Mouse (Mus musculus): ENCODE results near the gene Rcbtb2. TPM values are rescaled to one million over a fixed set of nuclear protein-coding genes. Genes with fewer than 3 reads are reported as not detected.

The Rcbtb2 gene
- polyA plus RNA-seq, 1 experiment from 2014 or later = 66.8 TPM

GRCm38 (mm10) chr14:73179221-73179681, 56.4 kb downstream of the Rcbtb2 start:
- Histone ChIP-seq H3K4me3 (no peak overlapping the region), H3K9me3 (no peaks in the 10 kb centered on the region), H3K9ac (no peak overlapping the region), H3K4me2 (no peak overlapping the region), H3K27ac (replicated peaks) (no peak overlapping the region), H3K36me3 (peaks cover 35% of the 10 kb centered on the region), H3K4me1 (replicated peaks) (no peaks in the 10 kb centered on the region), H3K27me3 (no peaks in the 10 kb centered on the region)
- no peak for ATAC-seq (ENCODE audit: low FRiP score, low read depth)
- 84% methylated on average over 4 of the region's 4 CpGs for WGBS

DNA sequence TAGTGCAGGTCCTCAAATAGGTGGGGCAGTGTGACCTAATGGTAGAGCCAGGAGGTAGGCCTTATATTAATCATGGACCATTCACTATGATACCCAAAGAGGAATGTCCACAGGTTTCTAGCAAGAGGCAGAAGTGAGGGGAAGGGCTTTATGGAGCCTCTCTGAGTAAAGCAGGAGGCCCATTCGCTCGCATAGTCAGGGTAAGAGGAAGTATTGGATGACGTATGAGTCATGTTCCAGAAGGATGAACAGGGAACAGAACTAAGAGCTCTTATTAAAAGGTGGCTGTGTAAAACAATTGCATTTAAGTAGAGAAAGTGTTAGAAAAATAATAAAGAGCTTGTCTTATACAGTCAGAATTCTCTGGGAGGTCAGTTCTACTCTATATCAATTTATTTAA, 57.8 kb downstream of the Rcbtb2 start:
- Histone ChIP-seq H3K27ac (replicated peaks) (no peak overlapping the region), H3K27me3 (no peaks in the 10 kb centered on the region), H3K36me3 (peaks cover 47% of the 10 kb centered on the region), H3K4me1 (replicated peaks) (no peaks in the 10 kb centered on the region), H3K4me2 (no peak overlapping the region), H3K4me3 (no peak overlapping the region), H3K9me3 (no peaks in the 10 kb centered on the region), H3K9ac (no peak overlapping the region)
- ATAC-seq (ENCODE audit: low FRiP score, low read depth) = no peak
- 85% methylated on average over 3 of the region's 3 CpGs for WGBS

GRCm38 (mm10) chr14:73181144-73181543, 58.3 kb downstream of the Rcbtb2 start:
- Histone ChIP-seq H3K27me3 (no peaks in the 10 kb centered on the region), H3K9me3 (no peaks in the 10 kb centered on the region), H3K27ac (replicated peaks) (no peak overlapping the region), H3K4me1 (replicated peaks) (no peaks in the 10 kb centered on the region), H3K9ac (no peak overlapping the region), H3K4me2 (no peak overlapping the region), H3K4me3 (no peak overlapping the region), H3K36me3 (peaks cover 48% of the 10 kb centered on the region)
- WGBS = 41% methylated on average over 2 of the region's 2 CpGs
- peak; percentile 66; the same call in 1 of the 2 replicates for ATAC-seq (ENCODE audit: low FRiP score, low read depth)

- WGBS = 88% methylated on average over 7 of the region's 7 CpGs
- no peaks in the 10 kb centered on the region for H3K4me1 ChIP-seq (replicated peaks)
- no peak overlapping the region for H3K9ac ChIP-seq
- no peaks in the 10 kb centered on the region for H3K9me3 ChIP-seq
- peaks cover 27% of the 10 kb centered on the region for H3K36me3 ChIP-seq
- no peak for ATAC-seq (ENCODE audit: low FRiP score, low read depth)
- no peak overlapping the region for H3K27ac ChIP-seq (replicated peaks)
- no peak overlapping the region for H3K4me3 ChIP-seq
- H3K27me3 ChIP-seq = no peaks in the 10 kb centered on the region
- no peak overlapping the region for H3K4me2 ChIP-seq
These were observed 64.0 kb downstream of the Rcbtb2 start for GRCm38 (mm10) chr14:73186875-73187274.

DNA sequence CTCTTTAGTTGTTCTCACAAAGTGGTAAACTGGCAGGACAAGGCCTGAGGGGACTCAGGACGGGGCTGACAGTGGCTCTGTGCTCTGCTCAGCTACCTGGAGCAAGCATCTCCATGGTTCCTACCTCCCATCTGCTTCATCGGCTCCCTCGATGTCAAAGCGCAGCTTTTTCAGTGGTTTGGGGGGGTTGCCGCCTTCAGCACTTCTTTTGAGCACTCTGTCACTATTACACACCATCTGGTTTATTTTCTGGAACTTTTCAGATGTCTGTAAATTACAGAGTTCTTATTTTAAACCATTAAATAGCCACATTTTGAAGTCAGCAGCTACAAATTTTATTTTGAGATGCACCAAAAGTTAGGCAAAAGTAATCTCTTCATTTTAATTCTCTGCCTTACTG, 76.2 kb downstream of the Rcbtb2 start:
- no peak overlapping the region for H3K4me2 ChIP-seq
- no peaks in the 10 kb centered on the region for H3K27me3 ChIP-seq
- WGBS = 69% methylated on average over 5 of the region's 5 CpGs
- H3K4me3 ChIP-seq = no peak overlapping the region
- ATAC-seq (ENCODE audit: low FRiP score, low read depth) = no peak
- peaks cover 38% of the 10 kb centered on the region for H3K36me3 ChIP-seq
- H3K9ac ChIP-seq = no peak overlapping the region
- no peak overlapping the region for H3K27ac ChIP-seq (replicated peaks)
- no peaks in the 10 kb centered on the region for H3K4me1 ChIP-seq (replicated peaks)
- no peaks in the 10 kb centered on the region for H3K9me3 ChIP-seq

GRCm38 (mm10) chr14:73201447-73201846, 78.6 kb downstream of the Rcbtb2 start:
- no peak overlapping the region for H3K9ac ChIP-seq
- H3K36me3 ChIP-seq = peaks cover 34% of the 10 kb centered on the region
- H3K4me2 ChIP-seq = no peak overlapping the region
- ATAC-seq (ENCODE audit: low FRiP score, low read depth) = no peak
- H3K9me3 ChIP-seq = no peaks in the 10 kb centered on the region
- WGBS = 83% methylated on average over 3 of the region's 3 CpGs
- no peaks in the 10 kb centered on the region for H3K4me1 ChIP-seq (replicated peaks)
- H3K27me3 ChIP-seq = no peaks in the 10 kb centered on the region
- no peak overlapping the region for H3K4me3 ChIP-seq
- H3K27ac ChIP-seq (replicated peaks) = no peak overlapping the region

GRCm38 (mm10) chr14:73204016-73204415, 81.2 kb downstream of the Rcbtb2 start:
- H3K9me3 ChIP-seq = no peaks in the 10 kb centered on the region
- no peak overlapping the region for H3K9ac ChIP-seq
- H3K4me1 ChIP-seq (replicated peaks) = no peaks in the 10 kb centered on the region
- 72% methylated on average over 3 of the region's 3 CpGs for WGBS
- no peak for ATAC-seq (ENCODE audit: low FRiP score, low read depth)
- no peak overlapping the region for H3K4me2 ChIP-seq
- H3K27me3 ChIP-seq = no peaks in the 10 kb centered on the region
- no peak overlapping the region for H3K27ac ChIP-seq (replicated peaks)
- no peak overlapping the region for H3K4me3 ChIP-seq
- H3K36me3 ChIP-seq = peaks cover 14% of the 10 kb centered on the region; the same call in 1 of the 2 replicates

DNA sequence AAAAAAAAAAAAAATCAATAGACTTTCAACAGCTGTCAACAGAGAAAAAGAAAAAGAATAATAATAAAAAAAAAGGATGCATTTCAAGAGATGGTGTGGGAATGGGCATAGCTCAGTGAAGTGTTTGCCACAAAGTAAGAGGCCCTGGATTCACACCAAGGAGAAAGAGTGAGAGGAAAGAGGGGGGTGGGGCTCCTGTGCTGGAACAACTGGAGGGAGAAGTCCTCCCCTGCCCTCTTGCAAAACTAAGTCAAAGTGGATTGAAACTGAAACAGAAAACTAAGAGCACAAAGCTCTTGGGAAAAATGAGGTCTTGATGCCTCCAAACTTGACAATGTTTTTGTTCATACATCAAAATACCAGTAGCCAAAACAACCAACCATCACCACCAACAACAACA, 86.4 kb downstream of the Rcbtb2 start:
- Histone ChIP-seq H3K4me3 (no peak overlapping the region), H3K4me2 (no peak overlapping the region), H3K4me1 (replicated peaks) (no peaks in the 10 kb centered on the region), H3K9ac (no peak overlapping the region), H3K27me3 (no peaks in the 10 kb centered on the region), H3K36me3 (peaks cover 23% of the 10 kb centered on the region), H3K27ac (replicated peaks) (no peak overlapping the region), H3K9me3 (no peaks in the 10 kb centered on the region)
- no peak for ATAC-seq (ENCODE audit: low FRiP score, low read depth)

- Histone ChIP-seq H3K27me3 (no peaks in the 10 kb centered on the region), H3K9me3 (no peaks in the 10 kb centered on the region), H3K4me1 (replicated peaks) (no peaks in the 10 kb centered on the region), H3K36me3 (peaks cover 26% of the 10 kb centered on the region), H3K27ac (replicated peaks) (no peak overlapping the region), H3K4me2 (no peak overlapping the region), H3K4me3 (no peak overlapping the region), H3K9ac (no peak overlapping the region)
- WGBS = 97% methylated on average over 8 of the region's 8 CpGs
- ATAC-seq (ENCODE audit: low FRiP score, low read depth) = no peak
These were observed 87.4 kb downstream of the Rcbtb2 start for GRCm38 (mm10) chr14:73210196-73210595.

DNA sequence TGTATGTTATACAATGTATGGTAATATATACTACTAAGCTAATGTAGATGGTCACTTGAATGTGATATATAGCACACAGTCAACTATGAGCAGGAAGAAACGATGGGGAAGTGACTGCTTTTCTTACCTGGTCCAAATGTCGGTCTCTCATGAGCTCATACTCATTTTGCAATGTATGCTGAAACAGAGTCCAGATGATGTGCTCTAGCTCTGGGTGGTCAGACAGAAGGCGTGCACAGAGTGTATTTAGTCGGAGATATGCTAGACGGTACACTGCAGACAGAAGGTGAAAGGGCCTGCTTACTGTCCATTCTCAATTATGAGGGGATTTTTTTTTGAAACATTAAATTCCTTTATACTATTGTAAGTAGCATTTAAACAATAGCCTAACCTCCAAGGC, 88.6 kb downstream of the Rcbtb2 start:
- H3K4me1 ChIP-seq (replicated peaks) = no peaks in the 10 kb centered on the region
- no peak overlapping the region for H3K4me2 ChIP-seq
- no peaks in the 10 kb centered on the region for H3K9me3 ChIP-seq
- no peaks in the 10 kb centered on the region for H3K27me3 ChIP-seq
- peaks cover 33% of the 10 kb centered on the region for H3K36me3 ChIP-seq
- ATAC-seq (ENCODE audit: low FRiP score, low read depth) = no peak
- WGBS = 96% methylated on average over 5 of the region's 5 CpGs
- H3K27ac ChIP-seq (replicated peaks) = no peak overlapping the region
- no peak overlapping the region for H3K4me3 ChIP-seq
- no peak overlapping the region for H3K9ac ChIP-seq

GRCm38 (mm10) chr14:73217062-73217461, 94.2 kb downstream of the Rcbtb2 start:
- Histone ChIP-seq H3K4me2 (no peak overlapping the region), H3K9ac (no peak overlapping the region), H3K4me3 (no peak overlapping the region), H3K27ac (replicated peaks) (0 out of 2 replicates have a peak overlapping the region, but pooled peaks have one; percentile 15), H3K9me3 (no peaks in the 10 kb centered on the region), H3K4me1 (replicated peaks) (no peaks in the 10 kb centered on the region), H3K36me3 (peaks cover 27% of the 10 kb centered on the region; the same call in 1 of the 2 replicates), H3K27me3 (no peaks in the 10 kb centered on the region)
- 92% methylated on average over 1 of the region's 1 CpGs for WGBS
- ATAC-seq (ENCODE audit: low FRiP score, low read depth) = no peak

- Histone ChIP-seq H3K4me2 (no peak overlapping the region), H3K4me1 (replicated peaks) (no peaks in the 10 kb centered on the region), H3K27me3 (no peaks in the 10 kb centered on the region), H3K36me3 (0 out of 2 replicates have a peak, but pooled peaks cover 3% of the 10 kb centered on the region), H3K4me3 (no peak overlapping the region), H3K27ac (replicated peaks) (no peak overlapping the region), H3K9me3 (no peaks in the 10 kb centered on the region), H3K9ac (no peak overlapping the region)
- 92% methylated on average over 9 of the region's 9 CpGs for WGBS
- no peak for ATAC-seq (ENCODE audit: low FRiP score, low read depth)
These were observed 99.6 kb downstream of the Rcbtb2 start for GRCm38 (mm10) chr14:73222316-73222970.

DNA sequence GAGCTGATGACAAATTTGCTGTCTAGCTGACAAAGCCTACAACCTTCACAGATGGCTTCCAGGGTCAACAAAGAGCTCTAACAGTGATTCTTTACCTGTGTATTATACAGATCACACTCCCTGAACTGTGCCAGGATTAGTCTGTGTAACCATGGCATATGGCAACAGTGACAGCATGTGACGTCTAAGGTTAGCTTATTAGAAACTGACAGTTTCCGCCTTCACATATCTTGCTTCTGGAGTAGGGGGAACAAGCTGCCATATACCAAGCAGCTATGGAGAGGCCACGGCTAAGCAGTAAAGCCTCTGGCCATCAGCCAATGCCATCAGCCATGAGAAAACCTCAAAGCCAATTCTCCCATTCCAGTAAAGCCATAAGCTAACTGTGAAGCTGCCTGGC, 103.5 kb downstream of the Rcbtb2 start:
- H3K27ac ChIP-seq (replicated peaks) = no peak overlapping the region
- no peaks in the 10 kb centered on the region for H3K27me3 ChIP-seq
- no peak overlapping the region for H3K9ac ChIP-seq
- H3K4me1 ChIP-seq (replicated peaks) = no peaks in the 10 kb centered on the region; the same call in 1 of the 2 replicates
- H3K4me2 ChIP-seq = no peak overlapping the region
- ATAC-seq (ENCODE audit: low FRiP score, low read depth) = peak; percentile 23; the same call in 1 of the 2 replicates
- WGBS = 58% methylated on average over 3 of the region's 3 CpGs
- no peaks in the 10 kb centered on the region for H3K9me3 ChIP-seq
- H3K4me3 ChIP-seq = no peak overlapping the region
- H3K36me3 ChIP-seq = 0 out of 2 replicates have a peak, but pooled peaks cover 3% of the 10 kb centered on the region

Data from hindbrain, embryonic 15.5 days (tissue).